Mouse (Mus musculus): ENCODE data around the gene Tmc5. TPM values are rescaled to one million over a fixed set of nuclear protein-coding genes. Genes with fewer than 3 reads are reported as not detected.

The Tmc5 gene
- polyA plus RNA-seq, 1 experiment from 2014 or later, result 0.15 TPM

- ATAC-seq (replicated peaks; ENCODE audit: insufficient number of reproducible peaks, low FRiP score, low TSS enrichment, low read depth) (no peak), DNase-seq (ENCODE audit: low spot score) (no peak)
- no peak overlapping the region for H3K27ac ChIP-seq (replicated peaks; ENCODE audit: low read depth, low read length)
- H3K4me3 ChIP-seq (ENCODE audit: low read depth, low read length), result no peak overlapping the region
- no peaks in the 10 kb centered on the region for H3K27me3 ChIP-seq (ENCODE audit: control insufficient read depth, insufficient read depth, low read length)
- H3K4me2 ChIP-seq (ENCODE audit: low read depth, low read length), result no peak overlapping the region
- H3K9ac ChIP-seq (replicated peaks; ENCODE audit: low read length), result no peak overlapping the region
- 75% methylated on average over 4 of the region's 4 CpGs for WGBS
- H3K9me3 ChIP-seq (replicated peaks; ENCODE audit: control insufficient read depth, low read length), result no peaks in the 10 kb centered on the region
- no peaks in the 10 kb centered on the region for H3K36me3 ChIP-seq (replicated peaks; ENCODE audit: control insufficient read depth, insufficient read depth, low read depth, low read length)
- peaks cover 2% of the 10 kb centered on the region; the same call in 1 of the 2 replicates for H3K4me1 ChIP-seq (ENCODE audit: control insufficient read depth, insufficient read depth, low read length)
Observed at GRCm38 (mm10) chr7:118708002-118708401, 110.9 kb downstream of the Tmc5 start.

- H3K4me3 ChIP-seq (ENCODE audit: low read depth, low read length), result no peak overlapping the region
- DNase-seq (ENCODE audit: low spot score), result no peak
- 73% methylated on average over 5 of the region's 5 CpGs for whole genome bisulfite sequencing
- H3K4me1 ChIP-seq (ENCODE audit: control insufficient read depth, insufficient read depth, low read length), result no peaks in the 10 kb centered on the region
- H3K27me3 ChIP-seq (ENCODE audit: control insufficient read depth, insufficient read depth, low read length), result no peaks in the 10 kb centered on the region
- H3K4me2 ChIP-seq (ENCODE audit: low read depth, low read length), result no peak overlapping the region
- no peaks in the 10 kb centered on the region for H3K36me3 ChIP-seq (replicated peaks; ENCODE audit: control insufficient read depth, insufficient read depth, low read depth, low read length)
- ATAC-seq (replicated peaks; ENCODE audit: insufficient number of reproducible peaks, low FRiP score, low TSS enrichment, low read depth), result no peak
- H3K27ac ChIP-seq (replicated peaks; ENCODE audit: low read depth, low read length), result no peak overlapping the region
- no peaks in the 10 kb centered on the region for H3K9me3 ChIP-seq (replicated peaks; ENCODE audit: control insufficient read depth, low read length)
- no peak overlapping the region for H3K9ac ChIP-seq (replicated peaks; ENCODE audit: low read length)
Observed at GRCm38 (mm10) chr7:118710776-118711175, 113.7 kb downstream of the Tmc5 start.

GRCm38 (mm10) chr7:118712228-118713173 lies 115.4 kb downstream of the Tmc5 start, which contains the start of gene Ccp110:
Ccp110 (plus strand) TSS chr7:118712552.
- H3K27ac ChIP-seq (replicated peaks; ENCODE audit: low read depth, low read length), result no peak within 1 kb of the TSS
- H3K36me3 ChIP-seq (replicated peaks; ENCODE audit: control insufficient read depth, insufficient read depth, low read depth, low read length), result no peaks in the 10 kb centered on the region
- no peaks in the 10 kb centered on the region for H3K27me3 ChIP-seq (ENCODE audit: control insufficient read depth, insufficient read depth, low read length)
- no peaks in the 10 kb centered on the region for H3K4me1 ChIP-seq (ENCODE audit: control insufficient read depth, insufficient read depth, low read length)
- peak; percentile 94 for ATAC-seq (replicated peaks; ENCODE audit: insufficient number of reproducible peaks, low FRiP score, low TSS enrichment, low read depth)
- H3K4me3 ChIP-seq (ENCODE audit: low read depth, low read length), result peak within 1 kb of the TSS; percentile 82
- peak within 1 kb of the TSS; percentile 74 for H3K9ac ChIP-seq (replicated peaks; ENCODE audit: low read length)
- WGBS, result under 1% methylated on average over 48 of the region's 48 CpGs
- DNase-seq (ENCODE audit: low spot score), result peak; percentile 98
- peak within 1 kb of the TSS; percentile 66 for H3K4me2 ChIP-seq (ENCODE audit: low read depth, low read length)
- no peaks in the 10 kb centered on the region for H3K9me3 ChIP-seq (replicated peaks; ENCODE audit: control insufficient read depth, low read length)

GRCm38 (mm10) chr7:118714873-118715272 lies 117.8 kb downstream of the Tmc5 start:
- WGBS, result 95% methylated on average over 1 of the region's 1 CpGs
- Histone ChIP-seq H3K4me1 (ENCODE audit: control insufficient read depth, insufficient read depth, low read length) (no peaks in the 10 kb centered on the region), H3K9me3 (replicated peaks; ENCODE audit: control insufficient read depth, low read length) (no peaks in the 10 kb centered on the region), H3K27ac (replicated peaks; ENCODE audit: low read depth, low read length) (no peak overlapping the region), H3K4me3 (ENCODE audit: low read depth, low read length) (no peak overlapping the region), H3K36me3 (replicated peaks; ENCODE audit: control insufficient read depth, insufficient read depth, low read depth, low read length) (no peaks in the 10 kb centered on the region), H3K4me2 (ENCODE audit: low read depth, low read length) (no peak overlapping the region), H3K9ac (replicated peaks; ENCODE audit: low read length) (no peak overlapping the region), H3K27me3 (ENCODE audit: control insufficient read depth, insufficient read depth, low read length) (no peaks in the 10 kb centered on the region)
- ATAC-seq (replicated peaks; ENCODE audit: insufficient number of reproducible peaks, low FRiP score, low TSS enrichment, low read depth), result no peak
- DNase-seq (ENCODE audit: low spot score), result no peak

GRCm38 (mm10) chr7:118718066-118718465 lies 121.0 kb downstream of the Tmc5 start:
- Histone ChIP-seq H3K36me3 (replicated peaks; ENCODE audit: control insufficient read depth, insufficient read depth, low read depth, low read length) (no peaks in the 10 kb centered on the region; the same call in 1 of the 2 replicates), H3K4me2 (ENCODE audit: low read depth, low read length) (no peak overlapping the region), H3K9ac (replicated peaks; ENCODE audit: low read length) (no peak overlapping the region), H3K9me3 (replicated peaks; ENCODE audit: control insufficient read depth, low read length) (no peaks in the 10 kb centered on the region), H3K27me3 (ENCODE audit: control insufficient read depth, insufficient read depth, low read length) (no peaks in the 10 kb centered on the region), H3K4me1 (ENCODE audit: control insufficient read depth, insufficient read depth, low read length) (no peaks in the 10 kb centered on the region), H3K4me3 (ENCODE audit: low read depth, low read length) (no peak overlapping the region), H3K27ac (replicated peaks; ENCODE audit: low read depth, low read length) (no peak overlapping the region)
- ATAC-seq (replicated peaks; ENCODE audit: insufficient number of reproducible peaks, low FRiP score, low TSS enrichment, low read depth), result no peak
- 93% methylated on average over 4 of the region's 4 CpGs for WGBS
- DNase-seq (ENCODE audit: low spot score), result no peak

- no peak overlapping the region for H3K27ac ChIP-seq (replicated peaks; ENCODE audit: low read depth, low read length)
- H3K9me3 ChIP-seq (replicated peaks; ENCODE audit: control insufficient read depth, low read length), result no peaks in the 10 kb centered on the region
- no peak for DNase-seq (ENCODE audit: low spot score)
- no peaks in the 10 kb centered on the region for H3K27me3 ChIP-seq (ENCODE audit: control insufficient read depth, insufficient read depth, low read length)
- WGBS, result 94% methylated on average over 9 of the region's 9 CpGs
- H3K4me3 ChIP-seq (ENCODE audit: low read depth, low read length), result no peak overlapping the region
- no peak; the same call in 1 of the 2 replicates for ATAC-seq (replicated peaks; ENCODE audit: insufficient number of reproducible peaks, low FRiP score, low TSS enrichment, low read depth)
- no peaks in the 10 kb centered on the region for H3K4me1 ChIP-seq (ENCODE audit: control insufficient read depth, insufficient read depth, low read length)
- no peak overlapping the region for H3K9ac ChIP-seq (replicated peaks; ENCODE audit: low read length)
- no peak overlapping the region for H3K4me2 ChIP-seq (ENCODE audit: low read depth, low read length)
- no peaks in the 10 kb centered on the region; the same call in 1 of the 2 replicates for H3K36me3 ChIP-seq (replicated peaks; ENCODE audit: control insufficient read depth, insufficient read depth, low read depth, low read length)
Observed at GRCm38 (mm10) chr7:118723927-118724326, 126.8 kb downstream of the Tmc5 start.

Other genes with a start within 250 kb of the Tmc5 start
- 2.3 TPM in 2 replicates for gene Syt17, start 149.1 kb upstream of the Tmc5 start, polyA plus RNA-seq (2014; fragmentation: Nextera tagmentation; extraction: Ambion mirVana)
- 1.3 and 1.8 TPM in 2 replicates for gene Itpripl2, start 105.3 kb upstream of the Tmc5 start, polyA plus RNA-seq (2014; fragmentation: Nextera tagmentation; extraction: Ambion mirVana)
- gene Coq7, start 63.9 kb upstream of the Tmc5 start, polyA plus RNA-seq (2014; fragmentation: Nextera tagmentation; extraction: Ambion mirVana), result 107 and 110 TPM in 2 replicates
- gene Tmc7, start 12.6 kb upstream of the Tmc5 start, polyA plus RNA-seq (2014; fragmentation: Nextera tagmentation; extraction: Ambion mirVana), result 5.9 and 7.3 TPM in 2 replicates
- gene Gde1, start 108.5 kb downstream of the Tmc5 start, polyA plus RNA-seq (2014; fragmentation: Nextera tagmentation; extraction: Ambion mirVana), result 81.1 and 87.4 TPM in 2 replicates
- gene Ccp110, start 115.3 kb downstream of the Tmc5 start, polyA plus RNA-seq (2014; fragmentation: Nextera tagmentation; extraction: Ambion mirVana), result 19.0 and 21.4 TPM in 2 replicates
- gene Vps35l, start 142.9 kb downstream of the Tmc5 start, polyA plus RNA-seq (2014; fragmentation: Nextera tagmentation; extraction: Ambion mirVana), result 76.3 and 79.5 TPM in 2 replicates

Measured in embryonic facial prominence, embryonic 11.5 days (tissue).